Mouse (Mus musculus): ENCODE results near the gene Cdv3. TPM values are rescaled to one million over a fixed set of nuclear protein-coding genes. Genes with fewer than 3 reads are reported as not detected.

The Cdv3 gene
- total RNA-seq (2021): 10 to 100 TPM; 85.5 to 99.8 TPM
- long read RNA-seq, experiment 1, transcript Cdv3-202 (5 exons, 3,787 nt): major isoform, 5 of 12 reads
- long read RNA-seq, experiment 1, partial matches to known transcripts: 1 of 12 reads
- long read RNA-seq, experiment 1, other reads (novel, unspliced or antisense): 5 of 12 reads
- long read RNA-seq, experiment 2, transcript Cdv3-202 (5 exons, 3,787 nt): major isoform, 5 of 17 reads
- long read RNA-seq, experiment 2, partial matches to known transcripts: 0 of 17 reads
- long read RNA-seq, experiment 2, other reads (novel, unspliced or antisense): 8 of 17 reads

DNA sequence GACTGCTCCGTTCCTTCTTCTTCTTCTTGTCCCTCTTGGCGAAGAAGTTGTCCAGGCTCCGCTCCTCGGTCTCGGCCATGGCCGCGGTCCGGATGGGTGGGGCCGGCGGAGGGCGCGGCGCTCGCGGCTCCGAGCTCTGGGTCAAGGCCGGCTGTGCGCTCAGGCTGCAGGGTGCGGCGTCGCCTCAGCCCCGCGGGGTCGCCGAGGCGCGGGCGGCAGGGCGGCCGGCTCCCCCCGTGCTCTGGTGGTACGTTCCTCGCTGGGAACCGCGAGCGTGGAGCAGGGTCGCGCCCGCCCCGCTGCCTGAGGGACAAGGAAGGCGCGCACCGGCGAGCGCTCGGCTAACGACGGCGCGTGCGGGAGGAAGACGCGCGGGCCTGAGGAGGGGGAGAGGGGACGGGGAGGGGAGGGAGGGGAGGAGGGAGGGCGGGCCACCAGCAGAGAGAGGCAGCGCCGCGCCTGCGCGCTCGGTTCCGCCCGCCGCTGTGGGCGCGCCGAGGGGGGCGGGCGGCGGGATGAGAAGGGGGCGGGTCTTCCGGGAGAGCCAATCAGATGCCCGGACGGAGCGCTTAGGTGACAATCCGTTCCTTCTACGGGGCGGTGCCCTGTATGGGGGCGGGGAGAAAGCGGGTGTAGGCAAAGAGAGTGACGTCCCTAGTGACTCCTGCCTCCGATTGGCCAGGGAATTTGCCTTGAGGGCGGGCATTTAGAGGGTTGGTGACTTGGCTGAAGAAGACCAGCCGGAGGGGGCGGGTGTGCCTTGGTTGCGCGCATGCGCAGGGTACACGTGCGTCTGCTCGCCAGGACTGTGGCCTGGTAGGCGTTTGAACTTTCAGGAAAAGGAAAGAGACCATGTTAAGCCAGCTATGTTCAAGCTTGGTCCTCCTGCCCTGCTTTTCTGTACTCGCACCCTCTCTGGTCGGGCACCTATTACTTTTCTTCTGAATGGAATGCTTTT, at the start of gene Cdv3:
Cdv3 (minus strand) TSS at position 551 of the 958 bp plus-strand sequence.
- peak; percentile 98 for DNase-seq
- intact Hi-C loops (cut with DNase I): loop anchor here (10.0 kb wide), 1 partner anchor 639 kb away; the partner anchor contains the start of gene Nphp3

GRCm38 (mm10) chr9:103413457-103413856, 47.8 kb upstream of the Cdv3 start:
- DNase-seq: no peak
- intact Hi-C loops (cut with DNase I): no loop called here

DNA sequence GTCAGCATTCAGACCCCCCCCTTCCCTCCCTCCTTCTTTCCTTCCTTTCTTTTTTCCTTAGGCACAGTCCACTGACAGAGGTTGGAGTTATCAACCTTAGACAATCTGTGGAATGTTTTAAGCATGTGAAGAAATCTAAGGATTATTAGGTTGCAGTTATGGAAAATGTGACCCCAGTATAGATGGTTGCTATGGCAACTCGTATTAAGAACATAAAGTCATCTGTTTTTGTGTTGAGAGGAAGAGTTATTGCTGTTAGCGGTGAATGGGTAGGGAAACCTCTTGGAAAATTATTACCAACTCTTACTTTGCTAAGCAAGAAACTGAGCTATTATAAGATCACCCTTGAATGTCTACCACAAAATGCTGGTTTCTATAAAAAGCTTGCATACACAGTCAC, 43.5 kb upstream of the Cdv3 start:
- intact Hi-C loops (cut with DNase I): no loop called here
- no peak for DNase-seq

DNA sequence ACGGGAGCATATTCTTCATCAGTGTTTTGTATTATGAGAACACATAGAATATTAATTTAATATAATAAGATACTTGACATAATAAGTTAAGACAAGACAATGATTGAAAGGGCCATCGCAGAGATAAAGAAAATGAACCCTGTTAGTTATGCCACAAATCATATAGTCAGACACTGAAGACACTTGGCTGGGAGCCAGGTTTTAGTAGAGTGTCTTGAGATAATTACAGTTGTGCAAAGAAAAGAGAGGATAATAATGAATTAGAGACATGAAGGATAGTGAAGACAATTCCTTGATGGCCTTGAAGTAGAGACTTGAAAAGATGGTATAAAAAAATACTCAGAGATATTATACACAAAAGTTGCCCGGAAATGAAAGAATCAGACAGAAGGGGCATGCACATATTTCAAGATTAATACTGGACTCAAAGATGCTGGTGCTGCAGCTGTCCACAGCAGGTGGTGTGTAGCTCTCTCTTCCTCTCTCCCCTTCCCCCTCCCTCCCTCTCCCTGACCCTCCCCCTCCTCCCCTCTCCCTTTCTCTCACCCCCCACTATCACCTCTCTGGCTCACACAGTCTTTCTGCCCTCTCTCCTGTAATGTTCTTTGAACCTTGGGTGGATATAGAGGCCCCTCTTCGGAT, 42.6 kb upstream of the Cdv3 start:
- intact Hi-C loops (cut with DNase I): no loop called here

GRCm38 (mm10) chr9:103403331-103403973, 37.8 kb upstream of the Cdv3 start:
- intact Hi-C loops (cut with DNase I): no loop called here
- no peak for DNase-seq

More for the DNA sequence above, 42.6 kb upstream of the Cdv3 start:
- DNase-seq: no peak

DNA sequence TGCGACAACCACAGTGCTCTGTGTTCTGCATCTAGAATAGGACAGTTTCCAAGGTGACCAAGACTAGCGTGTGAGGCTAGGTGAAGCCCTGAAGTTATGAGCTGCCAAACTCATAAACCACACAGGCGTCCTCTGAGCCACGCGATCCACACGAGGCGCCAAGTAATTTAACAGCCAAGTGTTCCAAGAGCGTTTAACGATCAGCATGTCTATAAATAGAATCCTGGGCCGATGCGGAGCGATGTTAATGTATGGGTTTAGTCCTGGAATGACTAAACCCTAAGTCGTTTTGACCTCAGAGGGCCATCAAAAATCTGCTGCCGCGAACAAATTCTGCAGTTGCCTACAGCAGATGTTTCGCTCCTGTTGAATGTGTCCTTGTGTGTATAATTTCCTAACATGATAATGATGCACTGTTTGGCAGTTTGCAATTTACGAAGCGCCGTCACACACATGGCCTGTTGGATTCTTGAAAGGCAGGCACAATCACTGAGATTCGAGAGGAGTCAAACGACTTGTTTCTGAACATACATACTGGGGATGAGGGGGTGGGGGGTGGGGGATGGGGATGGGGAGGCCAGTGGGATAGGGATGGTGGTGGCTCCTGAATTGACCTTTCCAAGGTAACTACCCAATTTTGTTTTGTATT, 33.0 kb upstream of the Cdv3 start:
- intact Hi-C loops (cut with DNase I): no loop called here
- peak; percentile 10 to 16 for DNase-seq

- DNase-seq: no peak
- intact Hi-C loops (cut with DNase I): no loop called here
These were observed 27.6 kb upstream of the Cdv3 start for GRCm38 (mm10) chr9:103393256-103393655.

GRCm38 (mm10) chr9:103391796-103392372, 26.2 kb upstream of the Cdv3 start:
- DNase-seq: no peak
- intact Hi-C loops (cut with DNase I): no loop called here

- no peak for DNase-seq
- intact Hi-C loops (cut with DNase I): no loop called here
These were observed 23.6 kb upstream of the Cdv3 start for GRCm38 (mm10) chr9:103389261-103389660.

- intact Hi-C loops (cut with DNase I): no loop called here
These were observed 21.5 kb upstream of the Cdv3 start for GRCm38 (mm10) chr9:103387011-103387653.

DNA sequence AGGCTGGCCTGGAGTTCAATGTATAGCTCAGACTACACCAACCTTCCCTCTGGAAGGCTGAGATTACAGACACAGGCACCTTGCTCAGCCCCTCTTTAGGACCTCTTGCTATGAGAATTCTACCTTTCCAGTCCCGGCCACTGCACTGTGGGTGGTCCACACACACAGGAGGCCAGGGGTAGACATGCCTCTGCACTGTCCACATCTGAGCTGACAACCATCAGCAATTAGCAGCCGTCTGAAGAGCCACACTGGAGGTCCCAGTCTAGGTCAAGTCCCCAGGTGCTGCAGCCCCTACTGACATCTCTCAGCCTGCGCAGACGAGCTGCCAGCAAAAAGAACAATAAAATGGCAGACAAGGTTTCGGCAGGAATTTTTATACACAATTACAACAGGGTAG, 20.9 kb upstream of the Cdv3 start:
- intact Hi-C loops (cut with DNase I): no loop called here
- DNase-seq: no peak

More at GRCm38 (mm10) chr9:103387011-103387653, 21.5 kb upstream of the Cdv3 start:
- DNase-seq: no peak

DNA sequence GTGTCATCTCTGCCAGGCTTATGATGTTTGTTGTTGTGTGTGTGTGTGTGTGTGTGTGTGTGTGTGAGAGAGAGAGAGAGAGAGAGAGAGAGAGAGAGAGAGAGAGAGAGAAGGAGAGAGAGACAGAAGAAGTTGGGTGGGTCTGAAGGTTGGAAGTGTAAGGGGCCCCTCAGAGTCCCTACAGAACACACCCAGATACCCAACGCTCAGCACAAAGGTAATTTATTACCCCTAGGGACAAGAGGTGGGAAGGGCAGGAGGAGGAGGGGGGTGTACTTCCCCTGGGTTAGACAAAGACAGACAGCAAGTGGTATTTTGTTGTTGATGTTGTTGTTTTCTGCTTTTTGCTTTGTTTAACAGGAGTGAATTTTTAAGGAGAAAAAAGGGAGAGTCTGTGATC, 20.0 kb upstream of the Cdv3 start:
- intact Hi-C loops (cut with DNase I): no loop called here
- no peak for DNase-seq

GRCm38 (mm10) chr9:103384141-103384796, 18.6 kb upstream of the Cdv3 start:
- DNase-seq: no peak
- intact Hi-C loops (cut with DNase I): no loop called here

GRCm38 (mm10) chr9:103383576-103383975, 17.9 kb upstream of the Cdv3 start:
- intact Hi-C loops (cut with DNase I): no loop called here

DNA sequence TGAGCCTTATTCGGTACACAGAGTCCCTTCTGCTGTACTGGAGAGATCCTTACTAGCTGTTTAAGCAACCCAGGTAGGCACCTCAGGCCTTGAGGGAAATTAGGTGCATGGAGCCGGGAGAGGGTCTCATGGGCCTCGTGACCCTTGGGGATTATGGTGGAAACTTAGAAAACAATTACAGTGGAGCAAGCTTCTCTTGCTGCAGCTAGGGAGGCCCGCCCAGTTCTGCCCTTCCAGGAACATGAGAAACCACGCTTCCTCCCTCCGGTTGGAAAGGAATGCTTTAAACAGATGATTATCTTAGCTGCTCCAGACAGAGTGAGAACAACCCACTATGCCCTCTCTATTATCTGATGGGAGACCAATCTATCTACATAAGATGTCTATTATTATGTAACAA, 17.3 kb upstream of the Cdv3 start:
- no peak for DNase-seq
- intact Hi-C loops (cut with DNase I): no loop called here

More at GRCm38 (mm10) chr9:103383576-103383975, 17.9 kb upstream of the Cdv3 start:
- DNase-seq: no peak

GRCm38 (mm10) chr9:103380566-103380965, 14.9 kb upstream of the Cdv3 start:
- DNase-seq: no peak

GRCm38 (mm10) chr9:103379199-103379598, 13.6 kb upstream of the Cdv3 start:
- DNase-seq: no peak
- intact Hi-C loops (cut with DNase I): no loop called here

More at GRCm38 (mm10) chr9:103380566-103380965, 14.9 kb upstream of the Cdv3 start:
- intact Hi-C loops (cut with DNase I): no loop called here

DNA sequence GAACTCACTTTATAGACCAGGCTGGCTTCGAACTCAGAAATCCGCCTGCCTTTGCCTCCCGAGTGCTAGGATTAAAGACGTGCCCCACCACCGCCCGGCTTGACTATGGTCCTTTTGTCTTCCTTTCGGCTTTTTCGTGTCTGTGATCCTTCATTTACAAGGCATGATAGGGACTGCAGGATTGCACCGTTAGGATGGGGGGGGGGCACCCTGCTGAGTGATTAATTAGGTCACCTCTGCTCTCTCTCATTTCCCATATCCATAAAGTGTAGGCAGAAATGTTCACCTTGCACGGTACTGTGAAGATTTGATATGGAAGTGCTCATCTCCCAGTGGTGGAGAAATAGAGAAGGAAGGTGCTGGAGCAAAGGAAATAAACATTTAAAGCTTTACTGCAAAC, 13.0 kb upstream of the Cdv3 start:
- intact Hi-C loops (cut with DNase I): no loop called here
- no peak for DNase-seq

Measured in heart, postnatal 14 days (tissue).